Comparison of ENCODE assay signal across 21 mouse cellular contexts in the genomic region with DNA sequence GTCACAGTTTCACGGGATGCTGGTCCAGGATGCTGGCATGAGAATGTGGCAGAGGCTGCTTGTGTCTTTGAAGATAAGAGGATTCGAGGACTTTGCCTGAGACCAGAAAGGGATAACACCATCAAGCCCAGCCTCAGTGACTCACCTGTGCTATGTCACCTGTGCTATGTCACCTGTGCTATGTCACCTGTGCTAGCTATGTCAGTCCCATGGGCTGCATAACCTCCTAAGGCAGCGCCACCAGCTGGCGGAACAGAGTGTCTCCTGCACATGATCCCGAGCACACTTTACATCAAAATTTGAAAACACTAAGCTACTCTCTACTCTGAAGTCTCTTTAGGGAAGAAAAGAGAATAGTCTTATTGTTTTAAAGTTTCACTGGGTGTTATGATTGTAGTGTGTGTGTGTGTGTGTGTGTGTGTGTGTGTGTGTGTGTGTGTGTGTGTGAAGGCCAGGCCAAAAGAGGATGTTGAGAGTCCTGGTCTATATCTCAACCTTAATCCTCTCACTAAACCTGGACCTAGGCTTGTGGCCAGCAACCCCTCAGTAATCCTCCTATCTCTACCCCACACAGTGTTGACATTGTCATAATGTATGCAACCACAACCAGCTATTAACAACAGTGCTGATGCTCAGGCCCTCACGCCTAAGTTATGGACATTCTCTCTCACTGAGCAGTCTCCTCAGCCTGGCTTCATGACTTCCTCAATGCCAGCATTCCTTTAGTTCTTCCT. TPM values are rescaled to one million over a fixed set of nuclear protein-coding genes. Genes with fewer than 3 reads are reported as not detected.
DNase-seq lines count a peak whose midpoint lies in the region; ATAC-seq and TF ChIP-seq lines count a peak whose summit lies in the region.
"Had no signal": no experiment of that assay in that cellular context is flagged by ENCODE, and none has a peak within 500 bp of the region (broad histone marks: within the 10 kb centered on the region; RNA-seq: fewer than 3 reads in every experiment).

No protein-coding gene starts in this region.

- no peak overlapping the region for H3K4me3 ChIP-seq in lung, embryonic 16.5 days (ENCODE audit: low read length)
- no peak overlapping the region for H3K4me3 ChIP-seq in ES-Bruce4 (ENCODE audit: low read depth, low read length)
- no peak overlapping the region for H3K4me3 ChIP-seq in cerebellum, adult 2 months (replicated peaks; ENCODE audit: insufficient read depth, low read depth, low read length)
- H3K4me3 ChIP-seq: forebrain, embryonic 13.5 days; heart, embryonic 13.5 days; kidney, embryonic 15.5 days; left cerebral cortex, adult 2 months; liver, embryonic 15.5 days; neural tube, embryonic 13.5 days had no signal

- no peak overlapping the region for H3K27ac ChIP-seq in lung, embryonic 16.5 days (ENCODE audit: low read length)
- H3K27ac ChIP-seq in ES-Bruce4 (ENCODE audit: insufficient read depth, low read length): no peak overlapping the region
- H3K27ac ChIP-seq in cerebellum, adult 2 months (ENCODE audit: insufficient read depth, low read length): no peak overlapping the region
- H3K27ac ChIP-seq: forebrain, embryonic 13.5 days; heart, embryonic 13.5 days; kidney, embryonic 15.5 days; left cerebral cortex, adult 2 months; liver, embryonic 15.5 days; neural tube, embryonic 13.5 days had no signal

- no peak overlapping the region for H3K9ac ChIP-seq in lung, embryonic 16.5 days (ENCODE audit: low read length)
- no peak overlapping the region for H3K9ac ChIP-seq in ES-Bruce4 (ENCODE audit: low read depth, poor library complexity, severe bottlenecking)
- H3K9ac ChIP-seq: forebrain, embryonic 13.5 days; heart, embryonic 13.5 days; kidney, embryonic 15.5 days; liver, embryonic 15.5 days; neural tube, embryonic 13.5 days had no signal

- H3K4me2 ChIP-seq in lung, embryonic 16.5 days (ENCODE audit: low read depth, low read length): no peak overlapping the region
- H3K4me2 ChIP-seq: forebrain, embryonic 13.5 days; heart, embryonic 13.5 days; kidney, embryonic 15.5 days; liver, embryonic 15.5 days; neural tube, embryonic 13.5 days had no signal

- peaks cover 13% of the 10 kb centered on the region for H3K4me1 ChIP-seq in lung, embryonic 16.5 days (replicated peaks; ENCODE audit: control insufficient read depth, insufficient read depth, low read length)
- no peaks in the 10 kb centered on the region for H3K4me1 ChIP-seq in ES-Bruce4 (ENCODE audit: control insufficient read depth, insufficient read depth, low read length)
- H3K4me1 ChIP-seq in cerebellum, adult 2 months (ENCODE audit: control insufficient read depth, insufficient read depth, low read length): no peaks in the 10 kb centered on the region
- H3K4me1 ChIP-seq: forebrain, embryonic 13.5 days; kidney, embryonic 15.5 days; liver, embryonic 15.5 days; neural tube, embryonic 13.5 days had no signal

- no peaks in the 10 kb centered on the region for H3K9me3 ChIP-seq in lung, embryonic 16.5 days (ENCODE audit: control insufficient read depth, low read length)
- H3K9me3 ChIP-seq in ES-Bruce4 (replicated peaks; ENCODE audit: control insufficient read depth, insufficient read depth, low read length, poor library complexity, severe bottlenecking): no peaks in the 10 kb centered on the region
- H3K9me3 ChIP-seq: forebrain, embryonic 13.5 days; heart, embryonic 13.5 days; kidney, embryonic 15.5 days; liver, embryonic 15.5 days; neural tube, embryonic 13.5 days had no signal

- no peaks in the 10 kb centered on the region for H3K27me3 ChIP-seq in lung, embryonic 16.5 days (ENCODE audit: control insufficient read depth, insufficient read depth, low read depth, low read length)
- H3K27me3 ChIP-seq in ES-Bruce4 (ENCODE audit: control insufficient read depth, insufficient read depth, low read length, poor library complexity, severe bottlenecking): no peaks in the 10 kb centered on the region
- H3K27me3 ChIP-seq in cerebellum, adult 2 months (ENCODE audit: control insufficient read depth, insufficient read depth, low read length): no peaks in the 10 kb centered on the region
- H3K27me3 ChIP-seq: forebrain, embryonic 13.5 days; heart, embryonic 13.5 days; kidney, embryonic 15.5 days; liver, embryonic 15.5 days; neural tube, embryonic 13.5 days; Patski had no signal

- peak; percentile 8; the same call in 1 of the 2 replicates for ATAC-seq in lung, embryonic 16.5 days (ENCODE audit: low read depth)
- ATAC-seq in common myeloid progenitor, adult 5-6 weeks (replicated peaks; ENCODE audit: low read depth, poor library complexity, severe bottlenecking): peak; percentile 86
- ATAC-seq in megakaryocyte, adult 5-6 weeks (ENCODE audit: poor library complexity, severe bottlenecking): peak; percentile 65
- ATAC-seq: forebrain, embryonic 13.5 days; Patski had no signal

- no peaks in the 10 kb centered on the region for H3K36me3 ChIP-seq in lung, embryonic 16.5 days (ENCODE audit: control insufficient read depth, insufficient read depth, low read length)
- no peaks in the 10 kb centered on the region for H3K36me3 ChIP-seq in ES-Bruce4 (ENCODE audit: control insufficient read depth, insufficient read depth, low read length, poor library complexity, severe bottlenecking)
- H3K36me3 ChIP-seq: kidney, embryonic 15.5 days; liver, embryonic 15.5 days; neural tube, embryonic 13.5 days had no signal

- DNase-seq in lung, adult 18-20 months: no peak
- DNase-seq in frontal cortex, adult 2 months (ENCODE audit: extremely low spot score in 1 of 2, low spot score in 1 of 2): no peak
- no peak for DNase-seq in embryo, embryonic 10.5 days (ENCODE audit: low spot score)
- no peak for DNase-seq in cerebellum, adult 2 months
- DNase-seq: cerebellum, adult 9-11 months; embryo, embryonic 11 days; gastrocnemius, postnatal 36 days; heart, postnatal 4 days; right cerebral cortex, postnatal 25 days; thymus, postnatal 36 days had no signal

- no peak for TF ChIP-seq EP300 in ES-Bruce4 (IDR thresholded peaks at IDR 0.05; ENCODE audit: insufficient read depth, low read depth, low read length)

- TF ChIP-seq POLR2A in ES-Bruce4 (IDR thresholded peaks at IDR 0.05; ENCODE audit: insufficient read depth, low read length): no peak
- TF ChIP-seq POLR2A in cerebellum, adult 2 months (IDR thresholded peaks at IDR 0.05; ENCODE audit: borderline replicate concordance, insufficient read depth, low read length): no peak

- peak; percentile 56 for TF ChIP-seq CTCF in ES-Bruce4 (IDR thresholded peaks at IDR 0.05; ENCODE audit: low read depth, low read length)
- no peak for TF ChIP-seq CTCF in cerebellum, adult 2 months (IDR thresholded peaks at IDR 0.05; ENCODE audit: borderline replicate concordance, insufficient read depth, low read depth, low read length)

- 70% methylated on average over 6 of the region's 6 CpGs for WGBS in lung, embryonic 16.5 days
- WGBS in cerebellum, adult 2 months: 81% methylated on average over 6 of the region's 6 CpGs

RNA-seq across cellular contexts. Expression of a gene that starts 17.4 kb away (rescaled TPM):
- 8.0 and 9.2 TPM in 2 replicates for polyA plus RNA-seq in lung, embryonic 16.5 days (2015; fragmentation: Nextera tagmentation; extraction: Ambion mirVana)
- 1.9 and 2.2 TPM in 2 replicates for polyA plus RNA-seq in ES-Bruce4 (2011; ENCODE audit: insufficient read depth, insufficient read length, low read depth, missing spikeins)
- total RNA-seq in common myeloid progenitor, adult 5-6 weeks (2017): 8.5 and 9.4 TPM in 2 replicates
- 0.36 and 1.6 TPM in 2 replicates for total RNA-seq in megakaryocyte, adult 5-6 weeks (2015)
- 0.73 and 0.77 TPM in 2 replicates for total RNA-seq in megakaryocyte, adult 5-6 weeks (2017)
- 37.4 and 43.5 TPM in 2 replicates for polyA plus RNA-seq in frontal cortex, adult 2 months (2012; rRNA removed)
- polyA plus RNA-seq in cerebellum, adult 2 months (2012; rRNA removed): 44.7 and 45.1 TPM in 2 replicates

Comparison
In these comparisons a context has a peak if more than half of its experiments do, and no peak if none do; other contexts are left out.
1. ATAC-seq: peak in every context shown above with its lines; median percentile 86 in common myeloid progenitor, adult 5-6 weeks; 65 in megakaryocyte, adult 5-6 weeks; 8 in lung, embryonic 16.5 days.